Mouse (Mus musculus) lung, adult 2 months (tissue): ENCODE measurements around the gene Prl8a2.

Experiments
- CTCF ChIP-seq: fragments of 200-500 bp; IDR thresholded peaks from 2 replicates; pipeline ENCODE4 v1.5.1; 2011; ENCODE audit warnings: mild to moderate bottlenecking, low read length, control low read depth; ENCODE audit not compliant: insufficient read depth
- POLR2A ChIP-seq: fragments of 200-500 bp; IDR thresholded peaks from 2 replicates; pipeline ENCODE4 v1.6.1; 2011; ENCODE audit warnings: low read depth, mild to moderate bottlenecking, control low read depth, low read length, borderline replicate concordance; ENCODE audit errors: extremely low read depth

DNA sequence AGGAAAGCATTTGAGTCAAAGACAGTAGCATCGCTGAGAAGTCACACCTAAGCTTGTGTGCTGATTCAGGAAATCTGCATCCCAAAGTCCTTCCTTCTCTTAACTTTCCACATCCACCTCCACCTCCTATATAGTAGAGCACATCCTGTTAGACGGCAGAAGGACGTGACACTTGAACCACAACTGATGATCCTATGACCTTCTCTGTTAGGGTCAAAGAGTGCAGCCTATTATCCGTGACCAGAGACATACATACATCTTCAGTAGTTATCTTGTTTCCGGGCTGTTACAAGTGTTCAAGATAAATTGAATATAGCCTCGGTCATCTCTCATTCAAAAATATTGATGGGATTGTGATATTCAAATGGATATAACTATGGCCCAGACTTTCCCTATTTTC is 45.3 kb downstream of the Prl8a2 start, which contains the start of gene Prl2b1:
- no peak for TF ChIP-seq POLR2A
- TF ChIP-seq CTCF = no peak
